Mouse (Mus musculus) cerebellum, postnatal 25 days (tissue): ENCODE measurements around the gene Mad2l1bp.

Experiments used
- DNase-seq, 2 experiments: peaks; one replicate each; pipeline ENCODE4 v3.0.0; 2021; ENCODE audit warnings: mixed read lengths in 2 of 2

Mad2l1bp gene

GRCm38 (mm10) chr17:46154336-46154735 lies 983 bp upstream of the Mad2l1bp start:
- DNase-seq: no peak

- peak in 1 of 2 experiments; percentile 35 for DNase-seq
Measured at GRCm38 (mm10) chr17:46143578-46144423, 9.6 kb downstream of the Mad2l1bp start, which contains the start of gene Rsph9. TSS of gene Rsph9 (minus strand) at chr17:46144216.

GRCm38 (mm10) chr17:46139872-46140271 lies 13.5 kb downstream of the Mad2l1bp start:
- no peak for DNase-seq

- DNase-seq: no peak
Measured at GRCm38 (mm10) chr17:46138563-46139236, 14.7 kb downstream of the Mad2l1bp start.

GRCm38 (mm10) chr17:46132862-46133261 lies 20.5 kb downstream of the Mad2l1bp start:
- no peak for DNase-seq

GRCm38 (mm10) chr17:46132058-46132718 lies 21.2 kb downstream of the Mad2l1bp start:
- DNase-seq: peak; percentile 81 to 87

GRCm38 (mm10) chr17:46129741-46130498 lies 23.4 kb downstream of the Mad2l1bp start:
- peak in 1 of 2 experiments; percentile 15 for DNase-seq

GRCm38 (mm10) chr17:46127814-46128493 lies 25.4 kb downstream of the Mad2l1bp start:
- no peak for DNase-seq

GRCm38 (mm10) chr17:46126608-46127007 lies 26.7 kb downstream of the Mad2l1bp start:
- no peak for DNase-seq

- no peak for DNase-seq
Measured at GRCm38 (mm10) chr17:46123953-46124700, 29.2 kb downstream of the Mad2l1bp start.

GRCm38 (mm10) chr17:46123285-46123684 lies 30.1 kb downstream of the Mad2l1bp start:
- DNase-seq: no peak

- DNase-seq: no peak
Measured at GRCm38 (mm10) chr17:46122791-46123190, 30.6 kb downstream of the Mad2l1bp start.

- no peak for DNase-seq
Measured at GRCm38 (mm10) chr17:46119641-46120040, 33.7 kb downstream of the Mad2l1bp start.

GRCm38 (mm10) chr17:46118423-46118850 lies 34.9 kb downstream of the Mad2l1bp start:
- no peak for DNase-seq

- DNase-seq: no peak
Measured at GRCm38 (mm10) chr17:46117623-46118422, 35.5 kb downstream of the Mad2l1bp start.

GRCm38 (mm10) chr17:46116881-46117280 lies 36.5 kb downstream of the Mad2l1bp start:
- DNase-seq: no peak

GRCm38 (mm10) chr17:46116138-46116537 lies 37.2 kb downstream of the Mad2l1bp start:
- DNase-seq: no peak

- no peak for DNase-seq
Measured at GRCm38 (mm10) chr17:46115489-46115888, 37.9 kb downstream of the Mad2l1bp start.

GRCm38 (mm10) chr17:46110402-46111289 lies 42.7 kb downstream of the Mad2l1bp start, which contains the start of gene Mrps18a:
TSS of gene Mrps18a (plus strand) at chr17:46110986.
- peak; percentile 88 to 92 for DNase-seq
